11 mouse cellular contexts compared by ENCODE assay signal in the genomic region with DNA sequence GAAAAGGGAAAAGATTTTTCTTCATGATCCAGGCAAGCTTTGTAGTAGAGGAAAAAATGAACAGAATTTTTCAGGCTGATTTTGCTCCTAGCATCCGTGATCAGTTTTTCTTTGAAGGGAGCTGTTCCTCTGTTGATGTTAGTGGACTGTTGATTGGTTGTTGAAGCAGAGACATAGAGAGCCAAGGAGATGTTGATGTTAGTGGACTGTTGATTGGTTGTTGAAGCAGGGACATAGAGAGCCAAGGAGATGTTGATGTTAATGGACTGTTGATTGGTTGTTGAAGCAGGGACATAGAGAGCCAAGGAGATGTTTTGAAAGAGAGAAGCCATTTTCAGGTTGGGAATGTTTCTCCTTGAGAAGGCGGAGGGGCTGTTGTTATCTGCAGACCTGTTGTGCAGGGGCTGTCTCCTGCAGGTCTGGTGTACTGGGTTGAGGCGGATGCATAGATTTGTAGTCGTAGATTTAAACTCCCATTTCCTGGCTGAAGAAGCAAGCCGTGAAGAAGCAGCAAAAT. TPM values are rescaled to one million over a fixed set of nuclear protein-coding genes. Genes with fewer than 3 reads are reported as not detected.
A peak's percentile ranks its signal among the peaks of the same experiment; 100 is the strongest.
DNase-seq lines count a peak whose midpoint lies in the region; ATAC-seq and TF ChIP-seq lines count a peak whose summit lies in the region.
"Had no signal": no experiment of that assay in that cellular context is flagged by ENCODE, and none has a peak within 500 bp of the region (broad histone marks: within the 10 kb centered on the region; RNA-seq: fewer than 3 reads in every experiment).

No protein-coding gene starts in this region.

- no peak for DNase-seq in heart, adult 2 months
- DNase-seq in liver, postnatal 0 days, result no peak
- DNase-seq: kidney, postnatal 25 days; thymus, adult 18-20 months had no signal

- H3K27ac ChIP-seq in heart, embryonic 11.5 days (ENCODE audit: low read depth, low read length), result peak overlapping the region; percentile 15; the same call in 1 of the 2 replicates
- no peak overlapping the region; the same call in 1 of the 2 replicates for H3K27ac ChIP-seq in heart, adult 2 months
- H3K27ac ChIP-seq in liver, postnatal 0 days (ENCODE audit: low read depth), result no peak overlapping the region
- H3K27ac ChIP-seq in liver, embryonic 12.5 days, result no peak overlapping the region
- H3K27ac ChIP-seq in hindbrain, embryonic 16.5 days (ENCODE audit: low read depth, low read length), result no peak overlapping the region
- H3K27ac ChIP-seq in midbrain, embryonic 16.5 days (ENCODE audit: low read length), result no peak overlapping the region
- H3K27ac ChIP-seq: forebrain, embryonic 12.5 days had no signal

- intact Hi-C loops in heart, adult 2 months (cut with DNase I), result loop anchor here (5.0 kb wide), 1 partner anchor 44 kb away; no protein-coding TSS in a partner anchor

- TF ChIP-seq EP300 in heart, adult 2 months (IDR thresholded peaks at IDR 0.05; ENCODE audit: insufficient read depth, low read depth, low read length), result no peak
- no peak for TF ChIP-seq EP300 in liver, postnatal 0 days (IDR thresholded peaks at IDR 0.05; ENCODE audit: low read depth)

- peaks cover 62% of the 10 kb centered on the region for H3K4me1 ChIP-seq in heart, embryonic 11.5 days (ENCODE audit: control insufficient read depth, insufficient read depth, low read length)
- peaks cover 36% of the 10 kb centered on the region for H3K4me1 ChIP-seq in heart, adult 2 months (ENCODE audit: control insufficient read depth, insufficient read depth, low read length)
- H3K4me1 ChIP-seq in liver, postnatal 0 days (ENCODE audit: insufficient read depth), result peaks cover 46% of the 10 kb centered on the region
- peaks cover 71% of the 10 kb centered on the region for H3K4me1 ChIP-seq in liver, embryonic 12.5 days
- peaks cover 68% of the 10 kb centered on the region for H3K4me1 ChIP-seq in hindbrain, embryonic 16.5 days (ENCODE audit: control insufficient read depth, insufficient read depth, low read depth, low read length)
- peaks cover 69% of the 10 kb centered on the region for H3K4me1 ChIP-seq in midbrain, embryonic 16.5 days (ENCODE audit: control insufficient read depth, insufficient read depth, low read length)

- no peaks in the 10 kb centered on the region for H3K36me3 ChIP-seq in heart, embryonic 11.5 days (ENCODE audit: control insufficient read depth, insufficient read depth, low read length)
- H3K36me3 ChIP-seq in heart, adult 2 months (ENCODE audit: control insufficient read depth, insufficient read depth, low read length), result peaks cover 34% of the 10 kb centered on the region
- H3K36me3 ChIP-seq in liver, postnatal 0 days (replicated peaks; ENCODE audit: insufficient read depth, low read length), result no peaks in the 10 kb centered on the region; the same call in 1 of the 2 replicates
- H3K36me3 ChIP-seq in liver, embryonic 12.5 days, result no peaks in the 10 kb centered on the region
- no peaks in the 10 kb centered on the region for H3K36me3 ChIP-seq in hindbrain, embryonic 16.5 days (ENCODE audit: control insufficient read depth, insufficient read depth, low read length)
- no peaks in the 10 kb centered on the region for H3K36me3 ChIP-seq in midbrain, embryonic 16.5 days (ENCODE audit: control insufficient read depth, insufficient read depth, low read length)

- peaks cover 3% of the 10 kb centered on the region for H3K9me3 ChIP-seq in heart, embryonic 11.5 days (replicated peaks; ENCODE audit: control insufficient read depth, low read length)
- no peaks in the 10 kb centered on the region for H3K9me3 ChIP-seq in liver, postnatal 0 days (ENCODE audit: low read length)
- H3K9me3 ChIP-seq in liver, embryonic 12.5 days (replicated peaks), result no peaks in the 10 kb centered on the region
- H3K9me3 ChIP-seq in hindbrain, embryonic 16.5 days (ENCODE audit: control insufficient read depth, low read length), result no peaks in the 10 kb centered on the region
- H3K9me3 ChIP-seq in midbrain, embryonic 16.5 days (replicated peaks; ENCODE audit: control insufficient read depth, low read length, poor library complexity, severe bottlenecking), result no peaks in the 10 kb centered on the region
- H3K9me3 ChIP-seq: forebrain, embryonic 12.5 days had no signal

- 0 out of 2 replicates have a peak overlapping the region, but pooled peaks have one; percentile 31 for H3K4me2 ChIP-seq in heart, embryonic 11.5 days
- H3K4me2 ChIP-seq in liver, postnatal 0 days (ENCODE audit: low read depth, low read length), result peak overlapping the region; percentile 2; the same call in 1 of the 2 replicates
- no peak overlapping the region for H3K4me2 ChIP-seq in liver, embryonic 12.5 days
- H3K4me2 ChIP-seq in hindbrain, embryonic 16.5 days (ENCODE audit: low read length), result peak overlapping the region; percentile 37
- peak overlapping the region; percentile 23; the same call in 1 of the 2 replicates for H3K4me2 ChIP-seq in midbrain, embryonic 16.5 days (ENCODE audit: low read length)
- H3K4me2 ChIP-seq: forebrain, embryonic 12.5 days had no signal

- H3K79me2 ChIP-seq in heart, adult 2 months (replicated peaks; ENCODE audit: control insufficient read depth, insufficient read depth, low read length), result peaks cover 11% of the 10 kb centered on the region

- TF ChIP-seq POLR2A in heart, adult 2 months (IDR thresholded peaks at IDR 0.05; ENCODE audit: insufficient read depth, low read depth, low read length), result no peak

- H3K27me3 ChIP-seq in heart, embryonic 11.5 days (ENCODE audit: control insufficient read depth, insufficient read depth, low read length), result no peaks in the 10 kb centered on the region
- no peaks in the 10 kb centered on the region for H3K27me3 ChIP-seq in heart, adult 2 months (ENCODE audit: control insufficient read depth, insufficient read depth, low read length)
- H3K27me3 ChIP-seq in liver, postnatal 0 days (ENCODE audit: insufficient read depth, low read length), result no peaks in the 10 kb centered on the region
- peaks cover 33% of the 10 kb centered on the region for H3K27me3 ChIP-seq in liver, embryonic 12.5 days (replicated peaks)
- H3K27me3 ChIP-seq in hindbrain, embryonic 16.5 days (replicated peaks; ENCODE audit: control insufficient read depth, insufficient read depth, low read length), result no peaks in the 10 kb centered on the region
- H3K27me3 ChIP-seq in midbrain, embryonic 16.5 days (ENCODE audit: control insufficient read depth, insufficient read depth, low read depth, low read length), result no peaks in the 10 kb centered on the region
- H3K27me3 ChIP-seq: forebrain, embryonic 12.5 days had no signal

- no peak for ATAC-seq in heart, embryonic 11.5 days (replicated peaks; ENCODE audit: insufficient number of reproducible peaks, low FRiP score, low TSS enrichment)
- ATAC-seq in liver, postnatal 0 days, result no peak
- no peak for ATAC-seq in liver, embryonic 12.5 days
- ATAC-seq in hindbrain, embryonic 16.5 days, result no peak
- no peak for ATAC-seq in midbrain, embryonic 16.5 days
- ATAC-seq in erythroid progenitor cell, adult 5-6 weeks (replicated peaks; ENCODE audit: low FRiP score, poor library complexity, severe bottlenecking), result no peak
- ATAC-seq: CD4-positive, CD25-positive, alpha-beta regulatory T cell, adult 4 months had no signal

- no peak for TF ChIP-seq CTCF in heart, adult 2 months (IDR thresholded peaks at IDR 0.05)
- no peak for TF ChIP-seq CTCF in liver, postnatal 0 days (IDR thresholded peaks at IDR 0.05; ENCODE audit: low read depth)

- no peak overlapping the region for H3K9ac ChIP-seq in heart, embryonic 11.5 days (ENCODE audit: low read depth, low read length)
- no peak overlapping the region for H3K9ac ChIP-seq in heart, adult 2 months (ENCODE audit: low read depth, low read length)
- no peak overlapping the region for H3K9ac ChIP-seq in liver, postnatal 0 days (replicated peaks)
- H3K9ac ChIP-seq in liver, embryonic 12.5 days, result no peak overlapping the region
- H3K9ac ChIP-seq in hindbrain, embryonic 16.5 days (ENCODE audit: low read depth, low read length), result 0 out of 2 replicates have a peak overlapping the region, but pooled peaks have one; percentile 22
- H3K9ac ChIP-seq in midbrain, embryonic 16.5 days (ENCODE audit: low read depth, low read length), result no peak overlapping the region
- H3K9ac ChIP-seq: forebrain, embryonic 12.5 days had no signal

- WGBS in heart, embryonic 11.5 days (ENCODE audit: insufficient replicate concordance), result 39% methylated on average over 5 of the region's 5 CpGs
- WGBS in heart, adult 2 months, result 33% methylated on average over 5 of the region's 5 CpGs
- WGBS in liver, postnatal 0 days (ENCODE audit: insufficient replicate concordance), result 62% methylated on average over 5 of the region's 5 CpGs
- WGBS in liver, embryonic 12.5 days (ENCODE audit: insufficient replicate concordance), result 36% methylated on average over 5 of the region's 5 CpGs
- WGBS in hindbrain, embryonic 16.5 days, result 68% methylated on average over 5 of the region's 5 CpGs
- WGBS in midbrain, embryonic 16.5 days, result 57% methylated on average over 5 of the region's 5 CpGs

- H3K4me3 ChIP-seq in heart, embryonic 11.5 days (ENCODE audit: low read depth, low read length), result 0 out of 2 replicates have a peak overlapping the region, but pooled peaks have one; percentile 2
- no peak overlapping the region for H3K4me3 ChIP-seq in heart, adult 2 months
- H3K4me3 ChIP-seq in liver, postnatal 0 days (ENCODE audit: low read depth, low read length), result no peak overlapping the region
- H3K4me3 ChIP-seq in liver, embryonic 12.5 days, result no peak overlapping the region
- no peak overlapping the region; the same call in 1 of the 2 replicates for H3K4me3 ChIP-seq in hindbrain, embryonic 16.5 days (ENCODE audit: low read length)
- no peak overlapping the region for H3K4me3 ChIP-seq in midbrain, embryonic 16.5 days (ENCODE audit: low read depth, low read length)
- H3K4me3 ChIP-seq: forebrain, embryonic 12.5 days had no signal

RNA-seq across cellular contexts. Expression of gene Gnaq, which starts 5.5 kb away (rescaled TPM):
- polyA plus RNA-seq in heart, embryonic 11.5 days (2014; fragmentation: Nextera tagmentation; extraction: Ambion mirVana), result 9.2 and 13.1 TPM in 2 replicates
- total RNA-seq in heart, adult 2 months (2021), result 10 to 100 TPM; 23.1 to 23.4 TPM
- 8.4 and 14.5 TPM in 2 replicates for polyA plus RNA-seq in heart, adult 2 months (2012; rRNA removed)
- 4.9 and 5.3 TPM in 2 replicates for polyA plus RNA-seq in liver, postnatal 0 days (2015; fragmentation: Nextera tagmentation; extraction: Ambion mirVana)
- polyA plus RNA-seq in liver, embryonic 12.5 days (2016; fragmentation: Nextera tagmentation; extraction: Ambion mirVana), result 5.6 and 5.8 TPM in 2 replicates
- polyA plus RNA-seq in hindbrain, embryonic 16.5 days (2015; fragmentation: Nextera tagmentation; extraction: Ambion mirVana), result 104 and 105 TPM in 2 replicates
- 115 and 126 TPM in 2 replicates for polyA plus RNA-seq in midbrain, embryonic 16.5 days (2015; fragmentation: Nextera tagmentation; extraction: Ambion mirVana)
- total RNA-seq in erythroid progenitor cell, adult 5-6 weeks (2015; ENCODE audit: low replicate concordance), result 7.1 and 8.6 TPM in 2 replicates
- 2.0 and 7.8 TPM in 2 replicates for total RNA-seq in erythroid progenitor cell, adult 5-6 weeks (2017; ENCODE audit: low replicate concordance)
